Mouse (Mus musculus) gastrocnemius, postnatal 14 days (tissue): ENCODE measurements at regions not wholly inside any gene's neighbourhood (a gene's known extent, or its start where the extent isn't known, plus 50 kb on each side); places are given as distances from the start of the nearest gene placed in this dataset.

Experiments used
- DNase-seq: peaks from one replicate; pipeline ENCODE4 v3.0.0; 2021; ENCODE audit warnings: mixed read lengths
- intact Hi-C: fragments of 180-260 bp; cut with DNase I; formaldehyde crosslinking; loops from one replicate; pipeline ENCODE4 v1.15.1; 2025; ENCODE audit warnings: low total_unique reads

DNA sequence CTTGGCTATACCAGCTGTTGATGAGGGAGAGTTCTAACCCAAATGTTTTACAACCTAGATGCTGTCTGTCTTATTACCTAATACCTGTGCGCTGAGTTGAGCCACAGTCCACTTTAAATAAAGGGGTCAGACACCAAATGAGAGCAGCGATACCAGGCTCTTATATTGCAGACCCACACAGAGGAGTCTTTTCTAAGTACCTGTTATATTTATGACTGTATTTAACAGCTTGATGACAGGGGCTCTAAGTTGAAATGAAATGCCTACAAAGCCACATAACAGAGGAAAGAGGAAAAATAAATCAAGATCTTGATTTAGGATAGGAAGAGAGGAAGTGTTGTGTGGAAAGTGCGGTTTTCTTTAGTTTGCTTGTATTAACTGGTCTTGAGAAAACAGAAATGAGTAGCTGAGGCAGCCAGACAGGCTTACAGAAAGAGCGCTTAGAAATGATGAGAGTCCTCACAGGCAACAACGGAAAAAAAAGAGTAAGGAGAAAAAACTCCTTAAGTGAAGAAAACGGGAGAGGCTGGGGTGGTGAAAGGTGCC is 281.6 kb upstream of the Pfn2 start:
- DNase-seq, result no peak
- intact Hi-C loops, result loop anchor here (5.0 kb wide), 1 partner anchor 467 kb away; no protein-coding TSS in a partner anchor

DNA sequence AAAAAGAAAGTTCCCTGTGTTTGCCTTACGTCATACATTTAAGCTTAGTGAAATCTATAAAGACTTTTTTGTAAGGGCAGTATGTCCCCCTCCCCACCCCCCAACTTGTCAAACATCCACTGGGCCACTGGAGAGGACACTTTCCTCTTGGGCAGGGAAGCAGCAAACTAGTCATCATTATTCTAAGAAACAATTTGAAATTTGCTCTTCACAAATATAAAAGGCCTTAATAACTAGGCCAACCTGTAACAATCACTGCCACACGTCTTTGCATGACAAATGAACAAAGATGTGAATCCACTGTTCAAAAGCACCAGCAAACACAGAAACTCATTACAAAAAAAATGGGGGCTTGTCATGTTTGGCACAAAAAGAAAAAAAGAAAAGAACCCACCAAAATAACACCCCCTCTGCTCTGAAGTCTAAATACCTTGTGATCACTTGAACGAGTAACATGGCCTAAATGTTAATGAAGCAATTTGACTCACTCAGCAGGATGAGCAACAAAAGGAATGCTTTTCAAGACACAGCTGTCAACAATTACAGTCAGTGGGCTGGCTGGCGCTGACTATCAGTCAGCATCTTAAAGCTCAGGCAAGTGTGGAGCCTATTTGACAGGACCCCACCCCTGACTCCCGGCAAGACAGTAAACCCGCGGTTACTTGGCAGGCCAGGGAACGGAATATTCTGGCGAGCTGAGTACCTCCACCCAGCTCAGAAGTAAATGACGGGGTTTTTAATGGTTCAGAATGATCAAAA is 278.7 kb upstream of the Tsc22d2 start:
- intact Hi-C loops, result no loop called here
- DNase-seq, result no peak

DNA sequence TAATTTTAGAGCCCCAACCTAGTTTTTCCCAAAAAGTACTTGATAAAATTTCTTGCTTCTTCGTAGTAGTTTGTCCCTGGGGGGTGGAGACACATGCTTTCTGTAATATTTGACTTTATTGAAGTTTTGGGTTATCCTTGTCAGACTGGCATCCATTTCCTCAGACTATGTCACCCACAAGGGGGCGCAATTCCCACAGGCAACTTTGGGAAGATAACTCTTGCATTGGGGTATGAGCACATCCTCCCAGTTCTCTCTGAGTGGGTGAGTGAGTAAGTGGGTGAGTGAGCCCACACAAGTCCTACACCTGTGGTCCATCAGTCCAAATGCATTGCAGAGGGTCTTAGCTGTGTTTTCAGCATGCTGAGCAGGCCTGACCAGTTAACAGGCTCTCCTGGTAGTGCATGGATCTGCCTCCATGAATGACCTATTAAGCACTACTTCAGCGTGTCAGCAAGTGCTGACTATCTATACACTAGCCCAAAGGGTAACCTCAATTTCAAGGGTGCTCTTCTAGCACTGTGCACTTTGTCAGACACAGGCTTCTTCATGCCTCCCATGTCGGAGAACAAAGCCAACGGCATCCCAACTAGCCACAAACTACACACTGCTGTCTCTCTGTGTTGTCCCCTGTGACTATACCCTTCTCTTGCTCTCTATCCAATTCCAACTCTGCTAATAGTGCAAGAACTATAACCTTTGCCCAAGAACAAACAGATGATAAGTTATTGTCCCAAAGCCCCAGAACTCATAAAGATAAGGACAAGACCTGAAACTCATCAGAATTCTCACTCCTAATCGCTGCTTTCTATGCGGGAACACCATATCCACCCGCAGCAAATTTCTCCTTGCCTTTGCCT is 275.6 kb upstream of the Tsc22d2 start:
- intact Hi-C loops, result no loop called here
- DNase-seq, result peak; percentile 35

DNA sequence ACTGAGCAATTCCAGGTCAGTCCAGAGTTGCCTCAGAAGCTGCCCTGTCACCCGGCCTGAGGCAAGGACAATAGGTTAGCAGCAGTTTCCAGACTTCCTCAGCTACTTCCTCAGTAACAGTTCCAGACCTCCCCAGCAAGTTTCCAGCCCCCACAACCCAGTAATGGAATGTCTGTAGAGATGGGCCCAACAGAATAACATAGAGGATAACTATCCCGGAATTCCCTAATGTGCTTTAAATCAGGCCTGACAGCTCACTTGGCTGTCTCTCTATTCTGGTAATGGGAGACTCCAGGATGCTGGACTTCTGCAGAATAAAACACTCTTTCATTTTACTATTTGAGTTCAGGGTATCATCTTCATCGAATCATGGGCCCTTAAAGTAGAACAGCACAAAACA is 268.4 kb upstream of the Tsc22d2 start:
- intact Hi-C loops, result no loop called here
- DNase-seq, result no peak

DNA sequence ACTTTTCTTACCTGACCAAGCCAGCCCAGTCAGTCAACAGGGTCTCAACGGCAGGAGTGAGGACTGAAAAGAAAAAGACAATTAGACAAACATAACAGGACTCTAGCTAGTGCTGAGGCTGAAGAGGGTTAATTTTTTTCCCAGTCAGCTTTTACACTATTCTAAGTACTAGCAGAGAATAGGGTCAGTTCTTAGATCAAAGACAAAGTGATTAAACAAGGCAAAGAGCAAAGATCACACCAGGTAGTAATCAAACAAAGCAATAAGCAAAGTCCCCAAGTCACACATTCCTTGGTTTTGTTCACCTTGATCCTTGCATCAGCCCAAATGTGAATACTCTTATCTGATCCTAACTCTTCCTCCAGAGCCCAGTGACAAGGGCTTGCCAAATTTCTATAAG is 267.8 kb upstream of the Tsc22d2 start:
- no peak for DNase-seq
- intact Hi-C loops, result no loop called here

GRCm38 (mm10) chr3:58153141-58153540 is 261.4 kb upstream of the Tsc22d2 start:
- no peak for DNase-seq
- intact Hi-C loops, result no loop called here

GRCm38 (mm10) chr3:58153874-58154756 is 260.4 kb upstream of the Tsc22d2 start:
- no peak for DNase-seq
- intact Hi-C loops, result no loop called here

DNA sequence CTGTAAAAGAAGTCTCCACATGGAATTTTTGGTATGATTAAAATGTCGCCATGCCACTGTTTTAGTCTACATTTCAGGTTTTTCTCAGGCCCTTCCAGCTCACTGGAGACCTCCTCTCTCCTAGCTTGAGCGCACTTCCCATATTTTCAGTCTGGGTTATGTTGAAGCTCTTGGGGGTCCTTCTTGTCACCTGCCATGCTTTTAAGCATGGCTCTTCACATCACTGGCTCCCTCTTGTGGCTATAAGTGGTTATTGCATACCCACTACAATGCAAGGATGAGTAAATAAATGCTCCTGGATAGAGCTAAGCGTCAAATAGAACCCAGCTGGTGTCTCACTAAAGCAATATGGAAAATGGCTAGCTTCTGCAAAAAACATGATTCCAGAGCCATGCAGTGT is 255.1 kb upstream of the Tsc22d2 start:
- intact Hi-C loops, result no loop called here
- no peak for DNase-seq

- intact Hi-C loops, result loop anchor here (10.0 kb wide), 2 partner anchors 253 to 333 kb away; partner anchors contain the start of gene Tsc22d2
- DNase-seq, result peak; percentile 14
Observed at GRCm38 (mm10) chr3:58162238-58162637, 252.3 kb upstream of the Tsc22d2 start.

DNA sequence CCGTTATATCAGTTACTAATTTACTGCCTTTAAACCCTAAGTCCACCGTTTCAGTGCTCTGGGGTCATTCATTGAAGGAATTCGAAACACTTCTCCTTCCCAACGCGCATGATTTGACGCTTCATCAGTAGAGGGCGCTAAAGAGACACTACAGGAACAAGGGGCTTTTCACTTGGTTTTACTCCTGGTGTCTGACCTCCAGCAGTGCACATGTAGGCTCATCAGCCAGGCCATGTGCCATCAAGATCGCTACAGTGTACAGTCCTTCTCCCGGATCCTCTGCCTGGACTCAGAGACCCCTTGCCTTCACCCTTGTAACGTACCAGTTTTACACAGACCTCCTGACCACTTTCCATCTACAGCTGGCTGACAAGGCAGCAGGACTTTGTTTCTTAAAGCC is 250.7 kb upstream of the Tsc22d2 start:
- intact Hi-C loops, result loop anchor here (10.0 kb wide), 2 partner anchors 251 to 331 kb away; partner anchors contain the start of gene Tsc22d2
- DNase-seq, result peak; percentile 71

GRCm38 (mm10) chr3:58166628-58167027 is 247.9 kb upstream of the Tsc22d2 start:
- DNase-seq, result no peak
- intact Hi-C loops, result loop anchor here (10.0 kb wide), 2 partner anchors 248 to 328 kb away; partner anchors contain the start of gene Tsc22d2

DNA sequence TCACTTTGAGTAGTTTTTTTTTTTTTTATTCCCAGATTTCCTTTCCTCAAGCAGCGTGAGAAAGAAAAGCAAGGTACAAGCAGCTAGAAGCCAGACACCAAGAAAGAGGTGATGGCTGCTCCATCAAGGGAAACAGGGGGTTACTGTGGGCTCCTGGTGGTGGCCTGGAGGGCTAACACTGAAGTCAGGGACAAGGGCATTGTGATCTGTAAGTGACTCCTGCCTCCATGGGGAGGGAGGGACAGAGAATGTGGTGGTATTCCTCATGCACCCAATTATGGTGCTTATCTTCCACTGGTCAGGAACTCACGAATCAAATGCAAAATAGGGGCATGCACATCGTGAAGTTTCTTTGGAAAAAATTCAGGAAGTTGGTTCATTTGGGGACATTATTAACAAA is 247.4 kb upstream of the Tsc22d2 start:
- no peak for DNase-seq

DNA sequence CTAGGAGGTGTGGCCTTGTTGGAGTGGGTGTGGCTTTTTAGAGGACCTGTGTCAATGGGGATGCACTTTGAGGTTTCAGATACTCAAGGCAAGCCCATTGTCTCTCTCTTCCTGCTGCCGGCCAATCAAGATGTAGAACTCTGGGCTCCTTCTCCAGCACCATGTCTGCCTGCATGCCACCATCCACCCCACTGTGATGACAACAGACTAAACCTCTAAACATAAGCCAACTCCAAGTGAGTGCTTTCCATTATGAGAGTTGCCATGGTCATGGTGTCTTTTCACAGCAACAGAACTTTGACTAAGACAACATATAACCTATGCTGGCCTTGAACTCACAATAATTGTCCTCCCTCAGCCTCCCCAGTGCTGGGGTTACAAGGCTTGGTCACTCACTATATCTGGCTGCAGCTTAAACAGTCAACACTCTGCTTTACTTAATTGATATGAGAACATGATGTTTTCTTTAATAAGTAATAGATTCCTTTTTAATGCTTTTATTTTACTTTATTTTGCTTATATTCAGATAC is 246.7 kb upstream of the Tsc22d2 start:
- intact Hi-C loops, result loop anchor here (10.0 kb wide), 2 partner anchors 247 to 327 kb away; partner anchors contain the start of gene Tsc22d2
- DNase-seq, result no peak

More for the DNA sequence above, 247.4 kb upstream of the Tsc22d2 start:
- intact Hi-C loops, result loop anchor here (10.0 kb wide), 2 partner anchors 248 to 328 kb away; partner anchors contain the start of gene Tsc22d2

DNA sequence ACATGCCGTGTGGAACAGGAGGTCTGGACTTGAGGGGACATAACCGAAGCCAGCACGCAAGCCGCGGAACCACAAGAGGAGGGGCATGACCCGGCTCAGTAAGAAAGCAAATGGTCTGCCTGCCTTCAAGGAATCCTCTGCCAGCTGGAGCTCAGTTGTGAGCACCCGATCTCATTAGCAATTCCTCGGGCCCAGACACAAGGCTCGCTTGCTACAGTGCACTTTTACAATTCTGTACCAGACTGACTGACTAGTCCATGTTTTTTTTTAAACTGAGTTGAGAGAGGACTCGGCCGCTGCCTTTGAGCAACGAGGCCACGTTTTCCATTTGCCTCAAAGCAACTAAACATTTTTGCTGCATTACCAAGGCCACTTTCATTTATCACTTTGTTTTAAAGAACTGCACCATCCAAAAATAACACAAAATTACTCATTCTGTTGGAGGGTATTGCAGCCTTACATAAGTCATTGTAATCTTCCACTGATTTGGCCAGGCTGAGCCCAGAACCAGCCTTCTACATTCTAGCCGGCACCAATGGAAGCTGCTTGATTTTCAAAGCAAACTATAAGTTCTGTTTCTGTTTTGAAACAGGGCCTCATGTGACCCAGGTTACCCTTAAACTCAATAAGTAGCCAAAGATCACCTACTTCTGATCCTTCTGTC is 245.9 kb upstream of the Tsc22d2 start:
- peak; percentile 32 for DNase-seq
- intact Hi-C loops, result loop anchor here (10.0 kb wide), 2 partner anchors 246 to 326 kb away; partner anchors contain the start of gene Tsc22d2

- no peak for DNase-seq
- intact Hi-C loops, result loop anchor here (10.0 kb wide), 2 partner anchors 245 to 325 kb away; partner anchors contain the start of gene Tsc22d2
Observed at GRCm38 (mm10) chr3:58169786-58170185, 244.7 kb upstream of the Tsc22d2 start.

- intact Hi-C loops, result no loop called here
- DNase-seq, result no peak
Observed at GRCm38 (mm10) chr3:58172096-58172495, 242.4 kb upstream of the Tsc22d2 start.

DNA sequence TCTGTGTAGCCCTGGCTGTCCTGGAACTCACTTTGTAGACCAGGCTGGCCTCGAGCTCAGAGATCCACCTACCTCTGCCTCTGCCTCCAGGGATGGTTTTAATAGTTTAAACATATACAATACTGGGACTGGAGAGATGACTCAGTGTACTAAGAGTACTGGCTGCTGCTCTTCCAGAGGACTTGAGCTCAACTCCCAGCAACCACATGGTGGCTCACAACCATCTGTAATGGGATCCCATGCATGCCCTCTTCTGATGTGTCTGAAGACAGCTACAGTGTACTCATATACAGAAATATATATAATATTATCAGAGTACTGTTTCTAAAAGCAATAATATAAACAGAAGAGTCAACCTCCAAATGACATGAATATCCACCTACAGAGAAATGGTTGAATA is 240.7 kb upstream of the Tsc22d2 start:
- DNase-seq, result no peak
- intact Hi-C loops, result no loop called here

DNA sequence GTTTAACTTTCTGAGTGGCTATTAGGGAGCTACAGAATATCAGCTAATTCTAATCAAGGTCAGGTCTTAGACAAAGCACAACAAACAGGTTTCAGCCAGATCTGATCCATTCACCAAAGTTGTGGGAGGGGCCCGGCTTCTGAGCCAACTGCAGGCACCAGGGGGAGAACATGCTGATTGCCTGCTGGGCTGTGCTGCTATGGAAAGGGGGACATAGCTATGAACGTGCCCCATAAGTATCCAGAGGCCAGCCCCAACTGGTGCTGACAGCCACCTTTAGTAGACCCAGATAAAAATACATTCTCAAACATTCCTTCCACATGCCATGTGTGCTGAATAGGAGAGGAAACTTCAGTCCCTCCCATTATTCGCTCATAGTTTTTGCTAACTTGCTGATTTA is 232.8 kb upstream of the Tsc22d2 start:
- intact Hi-C loops, result no loop called here
- DNase-seq, result no peak
